Mouse (Mus musculus) gastrocnemius, adult 2 months (tissue): ENCODE results near the gene Sbk1. TPM values are rescaled to one million over a fixed set of nuclear protein-coding genes. Genes with fewer than 3 reads are reported as not detected.

Experiments
- DNase-seq: peaks from one replicate; pipeline ENCODE4 v3.0.0; 2022
- H3K27ac ChIP-seq: fragments of 200-600 bp; 2 replicates; pipeline ENCODE4 v1.8.1; 2022; ENCODE audit warnings: mild to moderate bottlenecking
- H3K4me3 ChIP-seq: fragments of 200-600 bp; 2 replicates; pipeline ENCODE4 v1.8.1; 2022; ENCODE audit warnings: mild to moderate bottlenecking, moderate library complexity
- CTCF ChIP-seq: fragments of 200-600 bp; IDR thresholded peaks from 2 replicates; pipeline ENCODE4 v1.8.1; 2022; ENCODE audit warnings: antibody characterized with exemption, mild to moderate bottlenecking, moderate library complexity
- intact Hi-C: fragments of 180-260 bp; cut with DNase I; formaldehyde crosslinking; loops from one replicate; pipeline ENCODE4 v1.15.1; 2025
- long read RNA-seq, 2 experiments: library from polyadenylated mRNA; stranded (forward); transcript quantifications; one replicate each; pipeline ENCODE4 v2.0.0; 2021
- total RNA-seq, 2 experiments: library from RNA; stranded (reverse); gene quantifications; 2 replicates each; pipeline ENCODE4 v1.2.3; 2021

The Sbk1 gene
- 10 to 100 TPM; 13.6 to 21.9 TPM for total RNA-seq
- long read RNA-seq, experiment 1, full-length matches to known transcripts: 2 of 76 reads
- long read RNA-seq, experiment 1, partial matches to known transcripts: 1 of 76 reads
- long read RNA-seq, experiment 1, other reads (novel, unspliced or antisense): 73 of 76 reads
- long read RNA-seq, experiment 2, full-length matches to known transcripts: 6 of 61 reads
- long read RNA-seq, experiment 2, partial matches to known transcripts: 1 of 61 reads
- long read RNA-seq, experiment 2, other reads (novel, unspliced or antisense): 54 of 61 reads

GRCm38 (mm10) chr7:126271712-126272683, at the start of gene Sbk1:
Sbk1 (plus strand) TSS chr7:126272619.
- peak; percentile 96 for DNase-seq
- intact Hi-C loops: loop anchor here (1.0 kb wide), 2 partner anchors 43 to 105 kb away; partner anchors contain the start of gene Spns1

GRCm38 (mm10) chr7:126222753-126223152, 49.7 kb upstream of the Sbk1 start:
- H3K4me3 ChIP-seq: no peak overlapping the region
- no peak for TF ChIP-seq CTCF
- intact Hi-C loops: no loop called here
- H3K27ac ChIP-seq: no peak overlapping the region
- DNase-seq: no peak

More at GRCm38 (mm10) chr7:126271712-126272683, at the start of gene Sbk1:
- TF ChIP-seq CTCF: no peak
- H3K4me3 ChIP-seq: peak within 1 kb of the TSS; percentile 91
- H3K27ac ChIP-seq: peak within 1 kb of the TSS; percentile 93

- TF ChIP-seq CTCF: no peak
- no peak overlapping the region for H3K27ac ChIP-seq
- intact Hi-C loops: no loop called here
- DNase-seq: no peak
- no peak overlapping the region for H3K4me3 ChIP-seq
These were observed 46.3 kb upstream of the Sbk1 start for GRCm38 (mm10) chr7:126226136-126226535.

GRCm38 (mm10) chr7:126230357-126231148, 41.9 kb upstream of the Sbk1 start:
- H3K27ac ChIP-seq: no peak overlapping the region
- H3K4me3 ChIP-seq: no peak overlapping the region
- DNase-seq: no peak
- no peak for TF ChIP-seq CTCF
- intact Hi-C loops: no loop called here

GRCm38 (mm10) chr7:126232345-126233071, 39.9 kb upstream of the Sbk1 start:
- no peak for TF ChIP-seq CTCF
- Histone ChIP-seq H3K4me3 (no peak overlapping the region), H3K27ac (no peak overlapping the region)
- intact Hi-C loops: no loop called here
- no peak for DNase-seq

GRCm38 (mm10) chr7:126234611-126235010, 37.8 kb upstream of the Sbk1 start:
- TF ChIP-seq CTCF: no peak
- Histone ChIP-seq H3K4me3 (no peak overlapping the region), H3K27ac (no peak overlapping the region)
- intact Hi-C loops: no loop called here
- no peak for DNase-seq

- H3K4me3 ChIP-seq: no peak overlapping the region
- peak overlapping the region; percentile 28; the same call in 1 of the 2 replicates for H3K27ac ChIP-seq
- intact Hi-C loops: no loop called here
- TF ChIP-seq CTCF: no peak
- DNase-seq: peak; percentile 36
These were observed 36.2 kb upstream of the Sbk1 start for GRCm38 (mm10) chr7:126236083-126236793.

- no peak for TF ChIP-seq CTCF
- no peak overlapping the region for H3K4me3 ChIP-seq
- no peak overlapping the region for H3K27ac ChIP-seq
- no peak for DNase-seq
- intact Hi-C loops: no loop called here
These were observed 35.6 kb upstream of the Sbk1 start for GRCm38 (mm10) chr7:126236794-126237192.

- H3K27ac ChIP-seq: no peak overlapping the region
- H3K4me3 ChIP-seq: no peak overlapping the region
- no peak for TF ChIP-seq CTCF
- DNase-seq: no peak
- intact Hi-C loops: no loop called here
These were observed 31.5 kb upstream of the Sbk1 start for GRCm38 (mm10) chr7:126240814-126241360.

- DNase-seq: no peak
- intact Hi-C loops: no loop called here
- Histone ChIP-seq H3K27ac (no peak overlapping the region), H3K4me3 (no peak overlapping the region)
- no peak for TF ChIP-seq CTCF
These were observed 28.2 kb upstream of the Sbk1 start for GRCm38 (mm10) chr7:126244168-126244750.

GRCm38 (mm10) chr7:126248088-126248487, 24.3 kb upstream of the Sbk1 start:
- Histone ChIP-seq H3K4me3 (peak overlapping the region; percentile 82), H3K27ac (peak overlapping the region; percentile 96)
- intact Hi-C loops: no loop called here
- peak; percentile 72 for DNase-seq
- TF ChIP-seq CTCF: no peak; the same call in 1 of the 2 replicates
